Mouse (Mus musculus) right cerebral cortex, postnatal 25 days (tissue): ENCODE results near the gene Hs6st3.
"Not testable (repeated sequence)": the region's sequence is repeated elsewhere in the genome, so short reads cannot be mapped to it uniquely, and the experiment has no call there.

Source experiments
- DNase-seq: peaks from one replicate; pipeline ENCODE4 v3.0.0; 2022

Hs6st3 gene

DNA sequence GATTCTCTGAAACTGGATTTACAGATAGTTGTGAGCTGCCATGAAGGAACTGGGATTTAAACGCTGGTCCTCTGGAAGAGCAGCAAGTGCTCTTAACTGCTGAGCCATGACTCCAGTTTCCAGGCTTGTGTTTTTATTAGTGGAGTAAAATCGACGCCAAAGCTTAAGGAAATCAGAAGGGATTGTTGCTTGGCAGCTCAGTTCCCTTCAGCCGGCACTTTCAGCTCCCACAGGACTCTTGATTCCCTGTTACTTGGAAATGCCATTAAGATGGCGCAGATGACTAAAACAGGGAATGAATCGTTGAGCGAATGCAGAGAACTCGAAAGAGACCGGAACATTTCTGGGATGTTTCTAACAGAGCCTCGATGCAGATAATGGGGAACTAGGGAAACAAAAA lies 112.2 kb downstream of the Hs6st3 start:
- no peak for DNase-seq

DNA sequence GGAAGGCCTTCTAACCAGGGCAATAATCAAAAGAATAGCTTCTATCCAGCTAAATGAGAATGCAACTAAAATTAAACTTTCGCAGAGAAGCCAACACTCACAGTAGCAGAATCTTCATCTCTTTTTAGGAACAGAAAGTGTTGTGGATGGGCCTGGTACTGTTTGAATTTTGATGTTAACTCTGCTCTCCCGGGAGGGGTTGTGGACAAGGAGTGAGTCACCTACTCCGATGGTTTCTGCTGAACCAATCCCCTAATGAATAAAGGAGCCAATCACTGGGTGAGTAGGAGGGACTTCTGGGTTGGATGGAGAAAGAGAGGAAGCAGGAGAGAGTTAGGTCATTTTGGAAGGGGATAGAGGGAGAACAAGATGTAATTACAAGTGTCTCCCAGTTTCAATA lies 117.3 kb downstream of the Hs6st3 start:
- DNase-seq: no peak

DNA sequence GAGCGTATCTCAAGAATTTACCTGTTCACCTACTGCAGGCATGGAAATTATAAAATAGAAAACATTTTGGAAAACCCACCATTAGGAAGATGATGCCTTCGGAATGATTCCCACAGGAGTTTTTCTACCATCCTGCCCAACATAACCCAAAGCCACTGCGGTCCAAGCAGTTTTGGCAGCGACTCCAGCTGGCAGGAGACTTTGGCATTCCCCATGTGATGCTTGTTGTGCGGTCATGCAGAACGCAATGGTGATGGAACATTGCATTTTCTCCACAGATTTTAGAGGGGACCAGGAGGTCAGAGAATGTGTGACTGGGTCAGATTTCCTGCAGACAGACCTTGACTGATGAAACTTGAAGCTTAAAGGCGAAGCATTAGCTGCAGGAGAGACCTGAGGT lies 118.9 kb downstream of the Hs6st3 start:
- DNase-seq: no peak

DNA sequence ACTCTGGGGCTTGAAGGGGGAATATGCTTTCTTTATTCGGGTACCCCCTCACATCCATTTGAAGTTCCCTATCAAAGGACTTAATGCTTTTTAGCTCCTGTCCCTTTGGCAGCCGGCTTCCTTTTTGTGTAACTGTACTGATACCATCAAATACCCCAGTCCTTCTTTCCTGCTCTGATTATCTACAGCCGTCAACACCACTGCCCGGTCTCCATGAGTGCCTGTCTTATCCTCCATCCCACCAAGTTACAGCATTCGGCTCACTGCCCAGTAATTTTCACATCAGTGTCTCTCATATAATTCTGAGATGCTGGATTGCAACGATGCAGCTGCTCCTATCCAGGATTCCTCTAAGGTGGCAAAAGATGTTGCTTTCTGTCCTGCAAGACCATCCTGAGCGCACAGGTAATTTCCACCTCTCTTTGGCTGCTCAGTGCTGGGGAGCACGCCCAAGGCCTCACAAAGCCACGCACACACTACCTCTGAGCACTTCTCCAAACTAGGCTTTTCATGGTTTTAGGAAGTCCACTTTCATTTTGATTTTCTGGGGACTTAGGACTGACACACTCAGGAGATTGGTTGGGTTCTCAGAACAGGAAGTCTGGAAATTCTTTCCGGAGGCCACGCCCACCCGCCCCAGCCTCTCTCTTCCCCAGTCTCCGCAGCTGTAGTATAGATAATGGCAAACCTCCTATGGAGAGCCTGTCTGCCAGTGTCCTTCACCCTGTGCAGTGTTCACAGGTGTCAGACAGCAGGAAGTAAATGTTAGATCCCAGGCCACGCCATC lies 122.2 kb downstream of the Hs6st3 start:
- no peak for DNase-seq

DNA sequence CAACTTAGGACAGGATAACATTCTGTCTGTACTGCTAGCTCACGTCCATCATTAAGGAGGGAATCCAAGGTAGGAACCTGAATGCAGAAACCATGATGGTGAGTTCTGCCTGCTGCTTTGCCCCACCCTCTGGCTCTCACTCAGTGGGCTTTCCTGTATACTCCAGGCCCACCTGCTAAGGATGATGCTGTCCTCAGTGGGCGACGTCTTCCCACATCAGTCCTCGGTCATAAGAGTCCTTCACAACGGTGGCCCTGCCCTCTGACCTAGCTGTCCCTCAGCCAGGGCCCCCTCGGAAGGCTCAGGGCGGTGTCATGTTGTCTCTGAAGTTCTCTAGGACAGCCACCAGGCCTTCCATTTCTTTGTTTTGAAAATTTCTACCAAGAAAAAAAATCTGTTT lies 128.2 kb downstream of the Hs6st3 start:
- no peak for DNase-seq

DNA sequence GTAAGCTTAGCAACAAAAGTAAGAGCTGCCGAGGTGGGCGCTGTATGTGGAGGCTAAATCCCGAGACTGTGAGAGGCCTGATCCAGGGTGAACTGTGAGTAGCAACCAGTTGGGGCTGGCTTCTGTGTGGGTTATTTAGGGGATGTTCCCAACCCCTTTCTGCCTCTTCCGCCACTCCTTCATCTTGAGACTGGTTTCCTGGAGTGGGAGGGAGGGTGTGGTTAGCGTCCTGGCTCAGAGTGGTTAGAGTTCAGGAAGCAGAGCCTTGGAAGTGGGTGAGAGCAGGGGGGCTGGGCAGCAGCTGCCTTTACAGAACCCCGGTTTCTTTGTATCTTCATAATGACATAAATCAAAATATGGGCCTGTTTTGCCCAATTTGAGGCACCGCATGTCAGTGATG lies 134.9 kb downstream of the Hs6st3 start:
- DNase-seq: no peak

DNA sequence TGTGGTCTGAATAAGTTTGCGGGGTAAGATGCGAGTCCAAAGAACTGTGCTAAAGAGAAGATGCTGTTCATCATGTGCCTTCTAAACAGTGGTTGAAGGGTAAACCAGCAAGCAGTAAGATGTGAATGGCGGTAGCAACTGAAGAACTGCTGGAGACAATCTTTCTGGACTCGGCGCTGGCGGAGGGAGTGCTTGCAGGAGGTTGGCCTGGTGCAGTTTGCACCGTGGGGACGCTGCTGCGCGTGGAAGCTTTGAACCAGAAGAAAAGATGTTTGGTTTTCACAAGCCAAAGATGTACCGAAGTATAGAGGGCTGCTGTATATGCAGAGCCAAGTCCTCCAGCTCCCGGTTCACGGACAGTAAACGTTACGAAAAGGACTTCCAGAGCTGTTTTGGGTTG lies 140.0 kb downstream of the Hs6st3 start:
- DNase-seq: not testable (repeated sequence)

DNA sequence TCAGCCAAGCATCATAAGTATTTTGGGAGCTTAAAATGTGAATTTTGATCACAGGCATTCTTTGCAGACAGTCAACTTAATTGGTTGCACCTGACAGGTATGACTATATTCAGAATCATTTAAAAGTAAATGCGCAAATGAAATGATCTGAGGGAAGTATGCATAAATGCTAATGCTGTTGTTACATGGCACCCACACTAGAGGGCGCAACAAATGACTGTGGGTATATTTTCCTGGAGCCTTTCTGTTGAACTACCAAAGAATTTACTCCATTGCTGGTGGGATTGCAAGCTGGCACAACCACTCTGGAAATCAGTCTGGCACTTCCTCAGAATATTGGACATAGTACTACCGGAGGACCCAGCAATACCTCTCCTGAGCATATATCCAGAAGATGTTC lies 145.8 kb downstream of the Hs6st3 start:
- no peak for DNase-seq

DNA sequence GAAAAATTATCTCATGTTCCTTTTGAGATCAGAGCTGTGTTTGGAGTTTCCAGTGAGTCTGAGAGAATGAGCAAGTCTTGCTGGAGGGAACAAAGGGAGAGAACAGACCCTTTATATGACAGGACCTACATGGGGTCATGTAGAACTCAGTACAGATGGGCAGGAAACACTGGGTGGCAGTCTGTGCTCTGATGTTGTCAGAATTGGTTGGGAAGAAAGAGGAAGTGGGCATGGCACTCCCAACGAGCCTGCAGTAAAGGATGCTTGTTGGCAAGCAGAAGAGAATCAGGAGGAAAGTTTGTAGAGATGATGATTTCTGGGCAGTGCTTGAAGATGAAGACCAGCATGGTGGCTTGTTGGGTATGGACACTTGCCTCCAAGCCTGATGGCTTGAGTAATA lies 151.5 kb downstream of the Hs6st3 start:
- no peak for DNase-seq

DNA sequence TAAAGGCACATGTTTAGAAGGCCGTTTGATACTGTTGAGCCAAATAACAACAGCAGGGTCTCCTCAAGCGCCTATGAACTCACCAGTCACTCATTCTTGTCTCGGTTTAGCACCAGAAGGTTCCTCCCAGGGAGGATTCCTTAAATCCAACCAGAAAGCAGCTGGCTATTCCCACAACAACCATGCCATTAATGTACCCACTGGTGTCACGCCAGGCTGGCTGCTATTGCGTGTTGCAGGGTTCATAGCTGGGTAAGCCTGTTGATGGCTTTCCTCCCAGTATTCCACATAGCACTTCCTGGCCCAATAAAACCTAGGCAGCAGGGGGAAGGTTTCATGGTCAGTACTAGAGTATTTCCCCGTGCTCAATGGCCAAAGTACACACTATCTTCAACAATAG lies 155.9 kb downstream of the Hs6st3 start:
- DNase-seq: no peak

DNA sequence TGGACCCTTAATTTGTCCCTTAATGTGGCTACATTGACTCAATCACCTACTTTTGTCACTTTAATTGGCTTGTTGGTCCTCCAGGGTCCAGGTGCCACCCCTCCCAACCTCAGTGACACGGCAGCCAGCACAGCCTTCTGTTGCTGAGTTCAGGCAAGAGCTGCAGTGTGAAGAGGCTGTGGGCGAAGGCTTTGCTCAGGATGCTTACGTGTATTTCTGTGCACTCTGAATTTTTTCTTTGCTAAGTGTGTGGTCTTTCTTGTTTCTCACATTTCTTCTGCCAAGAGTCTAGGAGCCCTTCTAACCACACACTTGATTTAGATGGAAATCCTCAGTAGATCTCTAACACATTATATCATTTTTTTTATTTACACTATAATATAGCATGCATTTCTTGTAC lies 168.3 kb downstream of the Hs6st3 start:
- no peak for DNase-seq

DNA sequence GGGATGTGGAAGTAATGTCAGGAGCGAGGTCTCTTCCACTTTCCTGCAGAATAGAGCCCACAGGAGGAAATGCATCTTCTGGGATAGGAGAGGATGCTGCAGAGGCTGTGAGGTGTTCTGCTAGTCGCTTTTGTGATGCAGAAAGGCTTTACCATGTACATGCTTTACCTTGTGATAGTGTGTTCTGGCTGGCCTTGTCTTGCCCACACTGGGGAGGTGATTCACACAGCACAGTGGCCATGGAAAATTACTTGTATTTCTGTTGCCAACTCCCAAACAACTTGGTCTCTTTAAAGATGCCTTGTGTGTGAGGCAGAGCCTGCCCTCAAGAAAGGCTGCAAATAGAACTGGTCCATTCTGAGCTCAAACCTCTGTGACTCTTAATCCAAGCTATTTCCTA lies 180.2 kb downstream of the Hs6st3 start:
- DNase-seq: no peak

DNA sequence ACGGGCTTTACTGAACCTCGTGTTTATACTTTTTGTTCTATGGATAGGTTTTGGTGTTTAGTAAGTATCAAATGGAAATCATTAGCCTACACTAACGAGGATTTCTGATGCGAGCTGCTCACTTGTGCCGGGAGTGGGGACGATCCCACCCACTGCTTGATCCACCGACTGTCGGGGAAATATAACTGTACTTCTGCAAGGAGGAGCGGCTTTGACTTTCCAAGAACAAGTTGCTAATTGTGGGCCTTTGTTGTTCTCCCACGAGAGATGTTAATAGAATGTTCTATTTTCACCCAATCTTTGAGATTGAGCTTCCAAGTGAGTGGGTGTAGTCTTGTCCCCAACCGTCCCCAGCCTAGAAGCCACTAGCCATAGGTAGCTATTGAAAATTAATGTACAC lies 209.1 kb downstream of the Hs6st3 start:
- no peak for DNase-seq

DNA sequence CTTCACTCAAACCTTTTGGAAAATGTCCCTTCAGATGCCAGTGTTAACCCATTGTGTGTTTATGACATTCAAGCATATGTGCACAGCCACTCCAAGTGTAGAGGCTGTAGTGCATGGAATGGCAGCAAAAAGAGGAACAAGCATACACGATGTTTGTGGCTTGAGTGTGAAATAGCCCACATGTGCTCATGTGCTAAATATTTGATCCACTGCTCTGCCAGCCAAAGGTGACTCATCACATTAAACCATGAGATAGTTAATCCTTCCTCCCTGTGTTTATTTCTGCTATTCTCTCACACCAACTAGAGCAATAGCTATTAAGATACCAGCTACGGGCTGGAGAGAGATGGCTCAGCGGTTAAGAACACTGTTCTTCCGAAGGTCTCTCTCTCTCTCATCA lies 223.3 kb downstream of the Hs6st3 start:
- DNase-seq: no peak

DNA sequence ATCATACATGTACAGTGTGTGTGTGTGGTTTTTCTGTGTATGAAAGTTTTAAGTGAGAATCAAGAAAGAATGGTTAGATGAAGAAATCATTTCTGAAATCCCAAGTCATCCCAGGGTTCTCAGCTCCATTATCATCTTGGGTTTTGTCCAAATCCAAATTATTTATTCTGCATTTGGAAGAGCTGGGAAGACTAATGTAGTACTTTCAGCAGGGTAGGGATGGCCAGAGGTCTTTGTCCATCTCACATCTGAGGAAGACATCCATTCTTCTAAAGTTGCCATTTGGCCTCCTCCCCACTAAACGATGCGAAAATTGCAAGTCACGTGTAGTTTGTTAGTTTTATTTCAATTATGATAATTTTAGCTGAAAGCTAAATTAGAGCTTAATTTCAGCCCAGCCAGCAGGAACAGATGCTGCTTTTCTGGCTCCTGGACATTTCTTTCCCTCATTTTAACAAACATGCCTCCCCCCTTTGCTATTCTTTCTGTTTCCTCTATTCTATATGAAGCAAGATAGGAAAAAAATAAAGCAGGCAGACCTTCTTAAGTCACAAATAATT lies 229.8 kb downstream of the Hs6st3 start:
- no peak for DNase-seq

DNA sequence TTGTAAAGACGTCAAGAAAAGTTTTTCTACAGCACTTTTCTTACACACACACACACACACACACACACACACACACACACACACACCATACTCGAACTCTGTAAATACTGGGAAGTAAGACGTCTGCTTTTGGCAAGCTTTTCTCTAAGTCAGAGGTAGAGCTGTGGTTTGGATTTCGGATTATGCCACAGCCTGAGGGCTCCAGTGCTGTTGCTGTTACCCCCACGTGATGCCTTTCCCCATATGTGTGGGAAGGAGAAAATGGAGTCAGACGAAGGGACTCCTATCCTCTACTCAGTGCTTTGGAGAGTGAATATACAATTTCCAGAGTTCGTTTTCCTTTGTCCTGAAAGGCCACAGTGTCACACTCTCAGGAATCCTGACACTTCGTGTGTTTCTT lies 231.1 kb downstream of the Hs6st3 start:
- no peak for DNase-seq

DNA sequence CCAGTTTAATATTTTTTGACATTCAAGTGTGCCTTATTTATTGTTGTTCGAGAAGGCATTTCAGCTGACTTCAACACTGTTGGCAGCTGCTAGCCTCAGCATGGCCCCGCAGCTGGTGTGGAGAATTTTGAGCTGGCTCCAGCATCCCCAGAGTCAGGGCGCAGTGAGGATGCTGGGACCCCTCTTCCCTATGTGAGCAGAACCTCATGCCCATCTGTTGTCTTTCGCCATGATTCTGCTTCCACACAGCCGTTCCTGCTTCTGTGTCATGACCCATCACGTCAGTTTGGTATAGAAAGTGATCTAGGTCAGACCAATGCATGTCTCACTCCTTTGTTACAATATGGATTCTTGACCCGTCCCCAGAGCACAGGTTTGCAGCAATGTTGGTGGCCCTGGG lies 231.9 kb downstream of the Hs6st3 start:
- DNase-seq: no peak

DNA sequence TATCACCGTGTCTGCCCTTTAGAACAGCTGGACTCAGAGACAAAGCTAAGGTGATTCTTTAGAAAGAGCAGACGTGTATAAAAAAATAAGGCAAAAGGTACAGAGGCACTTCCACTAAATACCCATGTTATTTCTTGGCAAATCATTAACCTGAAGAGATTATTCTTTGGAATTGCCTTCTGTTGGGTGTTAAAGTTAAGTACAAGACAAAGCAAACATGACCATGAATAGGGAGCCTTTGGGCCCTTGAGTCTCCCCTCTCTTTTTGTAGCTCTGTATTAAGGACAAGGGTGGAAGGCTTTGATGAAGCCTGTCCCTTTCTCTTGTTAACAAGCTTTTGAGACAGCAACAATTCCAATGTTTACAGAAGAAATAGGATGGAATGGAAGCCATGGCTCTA lies 241.2 kb downstream of the Hs6st3 start:
- DNase-seq: no peak

DNA sequence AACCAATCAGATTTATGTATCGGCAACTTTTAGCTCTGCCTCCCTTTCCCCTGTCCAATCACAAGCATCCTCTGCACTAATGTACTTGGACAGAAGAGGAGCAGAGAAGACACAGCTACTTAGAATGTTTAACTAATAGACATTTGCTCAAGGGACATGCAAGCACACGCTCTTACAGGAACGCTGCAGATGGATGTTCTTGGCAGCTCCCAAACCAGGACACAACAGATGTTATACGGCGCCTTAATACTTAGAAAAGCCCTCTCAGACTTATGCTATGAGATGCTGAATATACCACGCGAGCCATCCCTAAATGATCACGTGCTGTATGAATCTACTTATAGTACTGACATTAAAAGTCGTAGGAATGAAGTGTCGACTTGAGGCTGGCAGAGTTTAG lies 263.5 kb downstream of the Hs6st3 start:
- DNase-seq: no peak

DNA sequence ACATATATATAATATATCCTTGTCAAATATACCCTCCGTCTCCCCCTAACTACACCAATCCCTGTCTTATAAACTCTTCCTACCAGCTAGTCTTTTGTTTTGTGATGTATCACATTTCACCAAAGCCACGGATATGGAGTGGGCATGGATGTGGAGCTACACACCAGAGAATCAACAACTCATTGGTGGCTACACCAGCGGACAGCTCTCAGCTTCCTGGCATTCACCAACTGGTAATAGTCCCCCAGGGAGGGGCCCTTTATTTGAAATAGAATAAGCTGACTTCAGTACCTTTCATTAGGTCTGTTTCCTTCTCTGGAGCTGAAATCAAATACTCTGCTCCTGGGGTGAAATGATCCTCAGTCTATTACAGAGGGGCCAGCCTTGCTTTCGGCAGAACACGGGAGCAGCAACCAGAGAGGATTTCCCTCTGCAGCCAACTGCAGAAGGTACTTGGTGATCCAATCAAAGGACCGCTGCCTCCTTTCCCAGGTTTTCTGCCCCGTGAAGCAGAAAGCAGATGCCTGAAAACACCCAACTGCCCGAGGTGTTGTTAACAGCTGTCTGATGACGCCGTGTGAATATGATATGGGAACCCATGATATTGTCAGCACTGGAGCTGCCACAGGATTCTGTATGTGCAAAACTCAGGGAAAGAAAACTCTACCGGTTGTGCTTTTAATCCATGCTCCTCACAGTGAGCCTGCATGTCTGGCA lies 271.4 kb downstream of the Hs6st3 start:
- DNase-seq: no peak

DNA sequence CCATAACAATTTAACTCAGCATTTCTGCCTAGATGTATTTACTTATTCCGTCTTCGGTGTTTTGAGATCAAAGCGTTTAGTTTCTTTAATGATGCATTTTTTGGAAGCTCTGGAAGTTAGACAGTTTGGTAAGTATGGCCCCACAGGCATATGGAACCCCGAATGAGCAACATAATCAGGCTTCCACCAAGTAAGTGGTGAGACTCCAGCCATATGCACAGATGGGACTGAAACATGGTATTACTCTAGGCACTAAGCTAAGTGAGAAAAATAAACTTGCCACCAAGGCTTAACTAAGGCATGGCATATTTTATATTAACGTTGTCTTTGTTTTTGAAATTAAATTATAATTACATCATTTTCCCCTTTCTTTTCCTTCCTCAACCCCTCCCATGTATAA lies 284.8 kb downstream of the Hs6st3 start:
- DNase-seq: no peak

DNA sequence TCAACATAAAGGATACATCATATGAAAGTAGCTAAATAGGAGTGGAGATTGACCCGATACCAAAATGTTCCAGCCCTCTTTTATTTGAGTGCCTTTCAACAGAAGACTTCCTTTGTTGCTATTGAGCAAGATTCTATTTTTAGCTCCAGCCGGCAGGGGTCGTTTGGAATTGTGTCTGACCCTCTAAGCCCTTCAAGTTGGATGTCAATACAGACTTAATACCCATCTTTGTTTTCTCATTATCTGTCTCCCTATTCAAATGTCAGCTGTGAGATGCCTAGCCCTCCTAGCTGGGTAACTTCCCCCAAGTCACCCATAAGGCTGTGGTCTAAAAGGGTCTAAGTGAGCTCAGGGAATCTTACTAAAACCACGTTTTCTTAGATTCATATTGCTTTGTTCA lies 312.3 kb downstream of the Hs6st3 start:
- no peak for DNase-seq

DNA sequence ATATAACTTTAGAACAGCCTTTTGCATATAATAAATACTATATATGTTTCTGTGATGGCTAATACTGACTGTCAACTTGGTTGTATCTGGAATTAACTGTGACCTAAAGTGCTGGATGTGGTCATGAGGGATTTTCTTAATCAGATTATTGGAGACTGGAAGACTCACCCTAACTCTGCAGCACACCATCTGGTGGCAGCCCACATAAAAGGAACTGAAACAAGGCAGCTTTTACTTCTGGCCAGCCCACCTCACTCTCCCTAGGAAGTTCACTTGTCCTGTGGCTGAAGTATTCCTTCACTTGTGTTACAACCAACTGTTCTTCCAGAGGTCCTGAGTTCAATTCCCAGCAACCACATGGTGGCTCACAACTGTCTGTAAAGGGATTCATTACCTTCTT lies 313.5 kb downstream of the Hs6st3 start:
- DNase-seq: no peak

DNA sequence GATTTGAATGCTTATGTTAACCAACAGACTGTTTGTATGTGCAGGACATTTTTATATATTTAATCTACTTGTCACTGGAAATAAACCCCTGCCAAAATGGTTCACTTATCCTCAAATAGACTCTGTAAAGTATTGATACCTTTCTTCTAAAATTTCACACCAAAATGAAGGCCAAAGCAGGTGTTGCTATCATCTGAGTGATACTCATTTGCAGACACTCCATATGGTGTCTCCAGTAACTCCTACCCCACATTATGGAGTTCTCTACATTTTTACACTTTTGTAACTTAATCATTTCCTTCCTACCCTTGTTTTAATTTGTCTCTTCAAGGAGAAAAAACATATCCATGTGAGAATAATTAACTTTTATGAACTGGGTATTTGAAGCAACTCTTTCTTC lies 314.2 kb downstream of the Hs6st3 start:
- no peak for DNase-seq

DNA sequence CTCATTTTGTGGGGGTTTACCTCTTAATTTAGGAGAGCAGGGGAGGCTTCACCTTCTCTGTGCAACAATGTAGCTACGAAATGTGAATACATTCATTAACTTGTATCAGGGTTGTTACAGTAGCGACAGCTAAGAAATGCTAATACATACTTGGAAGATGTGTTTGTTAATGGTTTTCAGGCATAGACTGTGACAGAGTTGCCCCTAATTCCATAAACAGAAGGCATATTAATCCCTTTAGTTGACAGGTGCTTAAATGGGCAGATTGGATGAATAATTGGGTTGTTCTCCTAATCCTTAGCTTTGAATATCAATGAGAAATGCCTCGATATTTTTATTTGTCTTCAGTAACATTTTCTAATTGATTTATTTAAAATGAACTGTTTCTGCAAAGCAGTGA lies 314.7 kb downstream of the Hs6st3 start:
- DNase-seq: no peak
